9 mouse cellular contexts compared by ENCODE assay signal in genomic region chr11:49202071-49202470, GRCm38 (mm10). TPM values are rescaled to one million over a fixed set of nuclear protein-coding genes. Genes with fewer than 3 reads are reported as not detected.
DNase-seq lines count a peak whose midpoint lies in the region; ATAC-seq and TF ChIP-seq lines count a peak whose summit lies in the region.
"Had no signal": no experiment of that assay in that cellular context is flagged by ENCODE, and none has a peak within 500 bp of the region (broad histone marks: within the 10 kb centered on the region; RNA-seq: fewer than 3 reads in every experiment).

No protein-coding gene starts in this region.

- H3K4me3 ChIP-seq in heart, embryonic 13.5 days, result peak overlapping the region; percentile 79
- H3K4me3 ChIP-seq in ES-Bruce4 (ENCODE audit: low read depth, low read length), result peak overlapping the region; percentile 86
- H3K4me3 ChIP-seq in forebrain, embryonic 14.5 days (ENCODE audit: low read depth, low read length), result peak overlapping the region; percentile 94
- H3K4me3 ChIP-seq in liver, embryonic 15.5 days (replicated peaks), result peak overlapping the region; percentile 88

- H3K27ac ChIP-seq in heart, embryonic 13.5 days (replicated peaks), result peak overlapping the region; percentile 99
- H3K27ac ChIP-seq in ES-Bruce4 (ENCODE audit: insufficient read depth, low read length), result peak overlapping the region; percentile 54; the same call in 1 of the 2 replicates
- no peak overlapping the region for H3K27ac ChIP-seq in forebrain, embryonic 14.5 days (ENCODE audit: low read depth, low read length)
- peak overlapping the region; percentile 99 for H3K27ac ChIP-seq in liver, embryonic 15.5 days (replicated peaks)

- peak overlapping the region; percentile 98 for H3K9ac ChIP-seq in heart, embryonic 13.5 days
- H3K9ac ChIP-seq in ES-Bruce4 (ENCODE audit: low read depth, poor library complexity, severe bottlenecking), result peak overlapping the region; percentile 85
- H3K9ac ChIP-seq in forebrain, embryonic 14.5 days (ENCODE audit: low read length), result peak overlapping the region; percentile 98
- peak overlapping the region; percentile 91 for H3K9ac ChIP-seq in liver, embryonic 15.5 days

- H3K36me3 ChIP-seq in heart, embryonic 13.5 days, result peaks cover 9% of the 10 kb centered on the region
- H3K36me3 ChIP-seq in ES-Bruce4 (ENCODE audit: control insufficient read depth, insufficient read depth, low read length, poor library complexity, severe bottlenecking), result peaks cover 8% of the 10 kb centered on the region
- peaks cover 6% of the 10 kb centered on the region; the same call in 1 of the 2 replicates for H3K36me3 ChIP-seq in forebrain, embryonic 14.5 days (ENCODE audit: control insufficient read depth, insufficient read depth, low read length)
- H3K36me3 ChIP-seq in liver, embryonic 15.5 days (replicated peaks), result 0 out of 2 replicates have a peak, but pooled peaks cover 9% of the 10 kb centered on the region

- TF ChIP-seq CTCF in ES-Bruce4 (IDR thresholded peaks at IDR 0.05; ENCODE audit: low read depth, low read length), result no peak

- TF ChIP-seq POLR2A in ES-Bruce4 (IDR thresholded peaks at IDR 0.05; ENCODE audit: insufficient read depth, low read length), result no peak

- WGBS in heart, embryonic 13.5 days, result 48% methylated on average over 2 of the region's 2 CpGs
- WGBS in forebrain, embryonic 14.5 days, result 60% methylated on average over 2 of the region's 2 CpGs
- WGBS in liver, embryonic 15.5 days (ENCODE audit: insufficient replicate concordance), result 44% methylated on average over 2 of the region's 2 CpGs

- no peak for TF ChIP-seq EP300 in ES-Bruce4 (IDR thresholded peaks at IDR 0.05; ENCODE audit: insufficient read depth, low read depth, low read length)

- no peaks in the 10 kb centered on the region for H3K27me3 ChIP-seq in heart, embryonic 13.5 days (replicated peaks)
- H3K27me3 ChIP-seq in ES-Bruce4 (ENCODE audit: control insufficient read depth, insufficient read depth, low read length, poor library complexity, severe bottlenecking), result no peaks in the 10 kb centered on the region
- H3K27me3 ChIP-seq in forebrain, embryonic 14.5 days (replicated peaks; ENCODE audit: control insufficient read depth, insufficient read depth, low read length), result no peaks in the 10 kb centered on the region
- H3K27me3 ChIP-seq in liver, embryonic 15.5 days, result no peaks in the 10 kb centered on the region

- no peaks in the 10 kb centered on the region for H3K9me3 ChIP-seq in heart, embryonic 13.5 days
- H3K9me3 ChIP-seq in ES-Bruce4 (replicated peaks; ENCODE audit: control insufficient read depth, insufficient read depth, low read length, poor library complexity, severe bottlenecking), result peaks cover 10% of the 10 kb centered on the region
- H3K9me3 ChIP-seq in forebrain, embryonic 14.5 days (replicated peaks; ENCODE audit: control insufficient read depth, low read length), result no peaks in the 10 kb centered on the region
- H3K9me3 ChIP-seq in liver, embryonic 15.5 days (replicated peaks), result no peaks in the 10 kb centered on the region

- H3K4me2 ChIP-seq in heart, embryonic 13.5 days, result peak overlapping the region; percentile 88
- peak overlapping the region; percentile 67 for H3K4me2 ChIP-seq in forebrain, embryonic 14.5 days (ENCODE audit: low read length)
- peak overlapping the region; percentile 92 for H3K4me2 ChIP-seq in liver, embryonic 15.5 days

- no peak for ATAC-seq in heart, embryonic 13.5 days (ENCODE audit: extremely low read depth, insufficient number of reproducible peaks, low FRiP score, low TSS enrichment)
- ATAC-seq in forebrain, embryonic 14.5 days, result no peak
- no peak for ATAC-seq in liver, embryonic 15.5 days (ENCODE audit: insufficient read depth)

- DNase-seq in heart, adult 8-10 months (ENCODE audit: low spot score), result no peak
- DNase-seq in forebrain, embryonic 14.5 days (ENCODE audit: low spot score), result no peak
- no peak for DNase-seq in testis, postnatal 10 days (ENCODE audit: low spot score)
- DNase-seq in embryo, embryonic 9.5 days (ENCODE audit: extremely low spot score), result no peak
- no peak for DNase-seq in natural killer cell, adult 2 months (ENCODE audit: low spot score in 2 of 2)

- H3K4me1 ChIP-seq in heart, embryonic 13.5 days, result peaks cover 27% of the 10 kb centered on the region
- H3K4me1 ChIP-seq in ES-Bruce4 (ENCODE audit: control insufficient read depth, insufficient read depth, low read length), result peaks cover 1% of the 10 kb centered on the region
- peaks cover 5% of the 10 kb centered on the region for H3K4me1 ChIP-seq in forebrain, embryonic 14.5 days (ENCODE audit: control insufficient read depth, insufficient read depth, low read length)
- H3K4me1 ChIP-seq in liver, embryonic 15.5 days (replicated peaks), result peaks cover 37% of the 10 kb centered on the region

RNA-seq across cellular contexts. Expression of gene Zfp62, which starts 1.0 kb away (rescaled TPM):
- polyA plus RNA-seq in heart, embryonic 13.5 days (2015; fragmentation: Nextera tagmentation; extraction: Ambion mirVana), result 24.9 and 26.3 TPM in 2 replicates
- total RNA-seq in heart, adult 8-10 months (2022), result 10 to 100 TPM; 25.0 to 31.7 (median 27.1) TPM
- 29.3 and 33.6 TPM in 2 replicates for polyA plus RNA-seq in ES-Bruce4 (2011; ENCODE audit: insufficient read depth, insufficient read length, low read depth, missing spikeins)
- polyA plus RNA-seq in forebrain, embryonic 14.5 days (2014; fragmentation: Nextera tagmentation; extraction: Ambion mirVana), result 56.6 and 64.7 TPM in 2 replicates
- polyA plus RNA-seq in liver, embryonic 15.5 days (2015; fragmentation: Nextera tagmentation; extraction: Ambion mirVana), result 10.2 and 10.4 TPM in 2 replicates

RNA-seq across cellular contexts. Expression of gene Btnl9, which starts 15.1 kb away (rescaled TPM):
- polyA plus RNA-seq in heart, embryonic 13.5 days (2015; fragmentation: Nextera tagmentation; extraction: Ambion mirVana), result 2.8 and 3.0 TPM in 2 replicates
- 10 to 100 TPM; 22.6 to 28.5 (median 23.8) TPM for total RNA-seq in heart, adult 8-10 months (2022)
- polyA plus RNA-seq in ES-Bruce4 (2011; ENCODE audit: insufficient read depth, insufficient read length, low read depth, missing spikeins), result not detected in 2 replicates
- 0.37 TPM in 1 of 2 replicates, not detected in the other for polyA plus RNA-seq in forebrain, embryonic 14.5 days (2014; fragmentation: Nextera tagmentation; extraction: Ambion mirVana)
- 0.76 and 1.6 TPM in 2 replicates for polyA plus RNA-seq in liver, embryonic 15.5 days (2015; fragmentation: Nextera tagmentation; extraction: Ambion mirVana)

RNA-seq across cellular contexts. Expression of gene Mgat1, which starts 41.9 kb away (rescaled TPM):
- polyA plus RNA-seq in heart, embryonic 13.5 days (2015; fragmentation: Nextera tagmentation; extraction: Ambion mirVana), result 44.2 and 44.9 TPM in 2 replicates
- 10 to 100 TPM; 62.4 to 80.4 (median 68.8) TPM for total RNA-seq in heart, adult 8-10 months (2022)
- 16.5 and 21.1 TPM in 2 replicates for polyA plus RNA-seq in ES-Bruce4 (2011; ENCODE audit: insufficient read depth, insufficient read length, low read depth, missing spikeins)
- 23.5 and 23.8 TPM in 2 replicates for polyA plus RNA-seq in forebrain, embryonic 14.5 days (2014; fragmentation: Nextera tagmentation; extraction: Ambion mirVana)
- 35.1 and 45.6 TPM in 2 replicates for polyA plus RNA-seq in liver, embryonic 15.5 days (2015; fragmentation: Nextera tagmentation; extraction: Ambion mirVana)

RNA-seq across cellular contexts. Expression of gene Olfr1394, which starts 47.9 kb away (rescaled TPM):
- polyA plus RNA-seq in heart, embryonic 13.5 days (2015; fragmentation: Nextera tagmentation; extraction: Ambion mirVana), result not detected in 2 replicates
- total RNA-seq in heart, adult 8-10 months (2022), result not detected
- polyA plus RNA-seq in ES-Bruce4 (2011; ENCODE audit: insufficient read depth, insufficient read length, low read depth, missing spikeins), result not detected in 2 replicates
- not detected in 2 replicates for polyA plus RNA-seq in forebrain, embryonic 14.5 days (2014; fragmentation: Nextera tagmentation; extraction: Ambion mirVana)
- polyA plus RNA-seq in liver, embryonic 15.5 days (2015; fragmentation: Nextera tagmentation; extraction: Ambion mirVana), result not detected in 2 replicates
- total RNA-seq: hematopoietic stem cell, adult 5-6 weeks had no signal

RNA-seq across cellular contexts. Expression of gene Olfr1395, which starts 60.0 kb away (rescaled TPM):
- not detected in 2 replicates for polyA plus RNA-seq in heart, embryonic 13.5 days (2015; fragmentation: Nextera tagmentation; extraction: Ambion mirVana)
- total RNA-seq in heart, adult 8-10 months (2022), result not detected
- polyA plus RNA-seq in ES-Bruce4 (2011; ENCODE audit: insufficient read depth, insufficient read length, low read depth, missing spikeins), result not detected in 2 replicates
- polyA plus RNA-seq in forebrain, embryonic 14.5 days (2014; fragmentation: Nextera tagmentation; extraction: Ambion mirVana), result not detected in 2 replicates
- not detected in 2 replicates for polyA plus RNA-seq in liver, embryonic 15.5 days (2015; fragmentation: Nextera tagmentation; extraction: Ambion mirVana)
- total RNA-seq: hematopoietic stem cell, adult 5-6 weeks had no signal
